Mouse (Mus musculus): ENCODE data around the gene Gm20481. TPM values are rescaled to one million over a fixed set of nuclear protein-coding genes. Genes with fewer than 3 reads are reported as not detected.
A peak's percentile ranks its signal among the peaks of the same experiment; 100 is the strongest.

Gm20481 gene
- polyA plus RNA-seq, 1 experiment from 2014 or later = not detected

DNA sequence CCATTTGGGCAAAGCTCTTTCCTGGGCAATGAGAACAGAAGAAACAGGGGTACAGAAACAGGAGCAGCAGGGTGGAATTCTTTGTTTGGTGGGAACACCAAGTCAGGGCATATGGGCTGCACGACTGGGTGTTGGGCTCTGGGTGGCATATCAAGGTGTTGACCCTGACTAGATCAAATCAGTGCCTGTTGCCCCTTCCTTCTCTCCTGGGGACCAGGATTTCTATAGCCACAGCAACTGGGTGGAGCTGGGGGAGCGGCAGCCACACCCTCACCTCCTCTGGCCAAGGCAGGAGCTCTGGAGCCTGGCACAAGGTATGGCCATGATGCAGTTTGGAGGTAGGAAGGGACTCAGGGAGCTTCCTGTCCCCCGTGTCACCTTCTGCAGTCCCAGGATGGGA, 48.5 kb downstream of the Gm20481 start:
- Histone ChIP-seq H3K9me3 (no peaks in the 10 kb centered on the region), H3K36me3 (replicated peaks) (peaks cover 54% of the 10 kb centered on the region), H3K27me3 (ENCODE audit: poor library complexity, severe bottlenecking) (no peaks in the 10 kb centered on the region), H3K4me1 (peaks cover 16% of the 10 kb centered on the region), H3K4me3 (no peak overlapping the region), H3K27ac (no peak overlapping the region)
- 79% methylated on average over 3 of the region's 3 CpGs for WGBS
- no peak for DNase-seq (ENCODE audit: extremely low spot score, low spot score)

DNA sequence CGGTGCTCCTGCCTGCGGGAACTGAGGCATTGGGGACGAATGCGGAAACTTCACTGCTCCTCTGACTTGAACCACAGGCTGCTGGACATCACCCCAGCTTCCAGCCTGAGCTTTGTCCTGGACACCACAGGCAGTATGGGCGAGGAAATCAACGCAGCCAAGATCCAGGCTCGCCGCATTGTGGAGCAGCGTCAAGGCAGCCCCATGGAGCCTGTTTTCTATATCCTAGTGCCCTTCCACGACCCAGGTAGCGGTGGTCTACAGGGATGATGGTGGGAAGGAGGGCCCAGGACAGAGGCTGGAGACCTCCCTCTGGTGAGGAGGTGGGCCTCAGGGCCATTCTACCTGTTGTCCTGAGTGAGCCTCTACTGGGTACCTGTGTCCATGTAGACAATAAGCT, 50.2 kb downstream of the Gm20481 start:
- H3K4me1 ChIP-seq = peaks cover 33% of the 10 kb centered on the region
- peak overlapping the region; percentile 15; the same call in 1 of the 2 replicates for H3K4me3 ChIP-seq
- no peak overlapping the region for H3K27ac ChIP-seq
- H3K27me3 ChIP-seq (ENCODE audit: poor library complexity, severe bottlenecking) = no peaks in the 10 kb centered on the region
- peaks cover 37% of the 10 kb centered on the region for H3K36me3 ChIP-seq (replicated peaks)
- WGBS = 81% methylated on average over 11 of the region's 11 CpGs
- no peaks in the 10 kb centered on the region for H3K9me3 ChIP-seq
- no peak for DNase-seq (ENCODE audit: extremely low spot score, low spot score)

DNA sequence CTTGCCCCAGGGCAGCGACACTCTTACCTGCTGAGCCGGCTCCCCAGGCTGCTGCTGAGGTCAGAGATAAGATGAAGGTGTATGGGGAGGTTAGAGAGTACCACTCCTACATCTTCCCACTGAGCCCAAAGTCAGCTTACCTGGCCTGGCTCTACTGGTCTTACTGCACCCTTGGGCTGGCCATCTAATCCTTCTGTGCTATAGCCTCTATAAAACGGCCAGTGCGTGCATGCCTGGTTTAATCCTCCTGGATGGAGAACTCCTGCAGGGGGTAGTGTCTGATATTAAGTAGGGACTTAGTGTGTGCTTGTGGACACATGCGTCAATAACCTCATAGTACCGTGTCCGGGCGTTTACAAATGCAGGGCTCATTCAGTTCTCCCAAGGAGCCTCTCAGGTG, 50.8 kb downstream of the Gm20481 start:
- DNase-seq (ENCODE audit: extremely low spot score, low spot score) = no peak
- no peaks in the 10 kb centered on the region for H3K27me3 ChIP-seq (ENCODE audit: poor library complexity, severe bottlenecking)
- no peaks in the 10 kb centered on the region for H3K9me3 ChIP-seq
- H3K4me1 ChIP-seq = peaks cover 35% of the 10 kb centered on the region
- 90% methylated on average over 8 of the region's 8 CpGs for WGBS
- peaks cover 31% of the 10 kb centered on the region for H3K36me3 ChIP-seq (replicated peaks)
- H3K27ac ChIP-seq = no peak overlapping the region
- H3K4me3 ChIP-seq = no peak overlapping the region

DNA sequence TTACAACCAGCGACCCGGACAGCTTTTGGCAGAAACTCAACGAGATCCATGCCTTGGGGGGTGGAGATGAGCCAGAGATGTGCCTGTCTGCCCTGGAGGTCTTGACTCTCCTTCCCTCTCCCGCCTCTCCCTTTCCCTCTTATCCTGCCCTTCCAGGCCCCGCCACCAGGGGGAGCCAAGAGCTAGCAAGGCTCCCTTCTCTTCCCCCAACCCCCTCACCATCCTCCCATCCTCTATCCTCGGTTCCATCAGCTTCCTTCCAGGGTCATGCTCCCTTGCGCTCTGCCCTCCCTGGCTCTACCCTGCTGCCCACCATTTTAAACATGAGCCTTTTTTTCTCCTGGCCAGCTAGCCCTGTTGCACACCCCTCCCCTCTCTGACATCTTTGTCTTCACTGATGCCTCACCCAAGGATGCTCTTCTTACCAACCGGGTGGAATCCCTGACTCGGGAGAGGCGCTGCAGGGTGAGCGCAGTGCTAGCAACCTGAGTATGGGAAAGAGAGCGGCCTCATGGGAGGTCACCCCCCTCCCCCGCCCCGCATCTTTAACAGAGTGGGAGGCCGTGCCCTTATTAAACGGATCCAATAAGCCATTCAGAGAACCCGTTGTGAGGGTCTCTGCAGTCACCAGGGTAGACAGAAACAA, 51.6 kb downstream of the Gm20481 start:
- Histone ChIP-seq H3K36me3 (replicated peaks) (peaks cover 23% of the 10 kb centered on the region), H3K9me3 (no peaks in the 10 kb centered on the region), H3K4me3 (peak overlapping the region; percentile 32), H3K27ac (peak overlapping the region; percentile 81), H3K27me3 (ENCODE audit: poor library complexity, severe bottlenecking) (no peaks in the 10 kb centered on the region), H3K4me1 (peaks cover 42% of the 10 kb centered on the region)
- peak; percentile 91 for DNase-seq (ENCODE audit: extremely low spot score, low spot score)
- 6% methylated on average over 17 of the region's 17 CpGs for WGBS

Other genes starting within 250 kb of the Gm20481 start
- not detected in 2 replicates for gene C4b, start 226.0 kb upstream of the Gm20481 start, polyA plus RNA-seq (2016; fragmentation: Nextera tagmentation; extraction: Ambion mirVana)
- not detected in 2 replicates for gene Cyp21a1, start 165.4 kb upstream of the Gm20481 start, polyA plus RNA-seq (2016; fragmentation: Nextera tagmentation; extraction: Ambion mirVana)
- gene Stk19, start 133.0 kb upstream of the Gm20481 start, polyA plus RNA-seq (2016; fragmentation: Nextera tagmentation; extraction: Ambion mirVana) = 28.6 and 31.6 TPM in 2 replicates
- gene Dxo, start 132.9 kb upstream of the Gm20481 start, polyA plus RNA-seq (2016; fragmentation: Nextera tagmentation; extraction: Ambion mirVana) = 80.2 and 83.0 TPM in 2 replicates
- gene Skiv2l, start 119.7 kb upstream of the Gm20481 start, polyA plus RNA-seq (2016; fragmentation: Nextera tagmentation; extraction: Ambion mirVana) = 58.0 and 58.3 TPM in 2 replicates
- 150 and 153 TPM in 2 replicates for gene Nelfe, start 119.5 kb upstream of the Gm20481 start, polyA plus RNA-seq (2016; fragmentation: Nextera tagmentation; extraction: Ambion mirVana)
- 1.8 and 2.7 TPM in 2 replicates for gene Cfb, start 107.4 kb upstream of the Gm20481 start, polyA plus RNA-seq (2016; fragmentation: Nextera tagmentation; extraction: Ambion mirVana)
- gene Zbtb12, start 90.4 kb upstream of the Gm20481 start, polyA plus RNA-seq (2016; fragmentation: Nextera tagmentation; extraction: Ambion mirVana) = 6.6 and 7.0 TPM in 2 replicates
- gene Gm20547, start 87.9 kb upstream of the Gm20481 start, polyA plus RNA-seq (2016; fragmentation: Nextera tagmentation; extraction: Ambion mirVana) = 0.05 and 0.11 TPM in 2 replicates
- 0.83 and 1.7 TPM in 2 replicates for gene C2, start 71.6 kb upstream of the Gm20481 start, polyA plus RNA-seq (2016; fragmentation: Nextera tagmentation; extraction: Ambion mirVana)
- gene Ehmt2, start 71.4 kb upstream of the Gm20481 start, polyA plus RNA-seq (2016; fragmentation: Nextera tagmentation; extraction: Ambion mirVana) = 93.3 and 98.8 TPM in 2 replicates
- 0.06 and 0.11 TPM in 2 replicates for gene Slc44a4, start 55.4 kb upstream of the Gm20481 start, polyA plus RNA-seq (2016; fragmentation: Nextera tagmentation; extraction: Ambion mirVana)
- 18.2 and 18.8 TPM in 2 replicates for gene Neu1, start 38.7 kb upstream of the Gm20481 start, polyA plus RNA-seq (2016; fragmentation: Nextera tagmentation; extraction: Ambion mirVana)
- gene Hspa1b, start 10.7 kb upstream of the Gm20481 start, polyA plus RNA-seq (2016; fragmentation: Nextera tagmentation; extraction: Ambion mirVana) = 0.07 TPM in 1 of 2 replicates, not detected in the other
- gene Hspa1a, start 2.2 kb downstream of the Gm20481 start, polyA plus RNA-seq (2016; fragmentation: Nextera tagmentation; extraction: Ambion mirVana) = 0.94 and 2.1 TPM in 2 replicates
- gene Hspa1l, start 2.8 kb downstream of the Gm20481 start, polyA plus RNA-seq (2016; fragmentation: Nextera tagmentation; extraction: Ambion mirVana) = 1.1 TPM in 2 replicates
- 363 and 375 TPM in 2 replicates for gene Lsm2, start 11.9 kb downstream of the Gm20481 start, polyA plus RNA-seq (2016; fragmentation: Nextera tagmentation; extraction: Ambion mirVana)
- gene Vars, start 31.1 kb downstream of the Gm20481 start, polyA plus RNA-seq (2016; fragmentation: Nextera tagmentation; extraction: Ambion mirVana) = 229 and 234 TPM in 2 replicates
- gene Vwa7, start 46.7 kb downstream of the Gm20481 start, polyA plus RNA-seq (2016; fragmentation: Nextera tagmentation; extraction: Ambion mirVana) = 0.19 and 0.22 TPM in 2 replicates
- 3.0 and 4.1 TPM in 2 replicates for gene Sapcd1, start 58.1 kb downstream of the Gm20481 start, polyA plus RNA-seq (2016; fragmentation: Nextera tagmentation; extraction: Ambion mirVana)
- 4.3 and 5.1 TPM in 2 replicates for gene Msh5, start 76.8 kb downstream of the Gm20481 start, polyA plus RNA-seq (2016; fragmentation: Nextera tagmentation; extraction: Ambion mirVana)
- gene Clic1, start 80.1 kb downstream of the Gm20481 start, polyA plus RNA-seq (2016; fragmentation: Nextera tagmentation; extraction: Ambion mirVana) = 174 and 179 TPM in 2 replicates
- 414 and 441 TPM in 2 replicates for gene Ddah2, start 89.1 kb downstream of the Gm20481 start, polyA plus RNA-seq (2016; fragmentation: Nextera tagmentation; extraction: Ambion mirVana)
- gene Ly6g6c, start 95.5 kb downstream of the Gm20481 start, polyA plus RNA-seq (2016; fragmentation: Nextera tagmentation; extraction: Ambion mirVana) = 0.25 TPM in 1 of 2 replicates, not detected in the other
- gene Mpig6b, start 96.3 kb downstream of the Gm20481 start, polyA plus RNA-seq (2016; fragmentation: Nextera tagmentation; extraction: Ambion mirVana) = 0.59 and 0.72 TPM in 2 replicates
- gene Ly6g6e, start 107.0 kb downstream of the Gm20481 start, polyA plus RNA-seq (2016; fragmentation: Nextera tagmentation; extraction: Ambion mirVana) = 1.00 TPM in 1 of 2 replicates, not detected in the other
- gene Ly6g6d, start 108.2 kb downstream of the Gm20481 start, polyA plus RNA-seq (2016; fragmentation: Nextera tagmentation; extraction: Ambion mirVana) = 1.8 and 2.0 TPM in 2 replicates
- gene Ly6g6f, start 115.7 kb downstream of the Gm20481 start, polyA plus RNA-seq (2016; fragmentation: Nextera tagmentation; extraction: Ambion mirVana) = 0.46 and 0.69 TPM in 2 replicates
- 51.8 and 52.7 TPM in 2 replicates for gene Abhd16a, start 119.4 kb downstream of the Gm20481 start, polyA plus RNA-seq (2016; fragmentation: Nextera tagmentation; extraction: Ambion mirVana)
- not detected in 2 replicates for gene Ly6g5c, start 138.4 kb downstream of the Gm20481 start, polyA plus RNA-seq (2016; fragmentation: Nextera tagmentation; extraction: Ambion mirVana)
- 1.2 and 1.4 TPM in 2 replicates for gene Ly6g5b, start 145.5 kb downstream of the Gm20481 start, polyA plus RNA-seq (2016; fragmentation: Nextera tagmentation; extraction: Ambion mirVana)
- gene Gpank1, start 151.5 kb downstream of the Gm20481 start, polyA plus RNA-seq (2016; fragmentation: Nextera tagmentation; extraction: Ambion mirVana) = 33.9 and 42.2 TPM in 2 replicates
- 290 and 303 TPM in 2 replicates for gene Csnk2b, start 152.1 kb downstream of the Gm20481 start, polyA plus RNA-seq (2016; fragmentation: Nextera tagmentation; extraction: Ambion mirVana)
- gene D17H6S53E, start 156.5 kb downstream of the Gm20481 start, polyA plus RNA-seq (2016; fragmentation: Nextera tagmentation; extraction: Ambion mirVana) = 7.8 and 10.6 TPM in 2 replicates
- gene Apom, start 162.1 kb downstream of the Gm20481 start, polyA plus RNA-seq (2016; fragmentation: Nextera tagmentation; extraction: Ambion mirVana) = 0.74 and 0.97 TPM in 2 replicates
- gene Bag6, start 165.3 kb downstream of the Gm20481 start, polyA plus RNA-seq (2016; fragmentation: Nextera tagmentation; extraction: Ambion mirVana) = 65.9 and 69.0 TPM in 2 replicates
- gene Prrc2a, start 195.0 kb downstream of the Gm20481 start, polyA plus RNA-seq (2016; fragmentation: Nextera tagmentation; extraction: Ambion mirVana) = 195 and 200 TPM in 2 replicates
- 3.3 and 3.9 TPM in 2 replicates for gene Aif1, start 206.2 kb downstream of the Gm20481 start, polyA plus RNA-seq (2016; fragmentation: Nextera tagmentation; extraction: Ambion mirVana)
- gene Lst1, start 218.5 kb downstream of the Gm20481 start, polyA plus RNA-seq (2016; fragmentation: Nextera tagmentation; extraction: Ambion mirVana) = 3.3 and 4.7 TPM in 2 replicates
- gene Ltb, start 224.5 kb downstream of the Gm20481 start, polyA plus RNA-seq (2016; fragmentation: Nextera tagmentation; extraction: Ambion mirVana) = 0.16 and 0.32 TPM in 2 replicates
- gene Tnf, start 232.1 kb downstream of the Gm20481 start, polyA plus RNA-seq (2016; fragmentation: Nextera tagmentation; extraction: Ambion mirVana) = 0.10 TPM in 1 of 2 replicates, not detected in the other
- gene Lta, start 235.4 kb downstream of the Gm20481 start, polyA plus RNA-seq (2016; fragmentation: Nextera tagmentation; extraction: Ambion mirVana) = not detected in 2 replicates

All from forebrain, embryonic 10.5 days (tissue).